Mouse (Mus musculus): Measurements from ENCODE around the gene D5Ertd579e. TPM values are rescaled to one million over a fixed set of nuclear protein-coding genes. Genes with fewer than 3 reads are reported as not detected.
A peak's percentile ranks its signal among the peaks of the same experiment; 100 is the strongest.

D5Ertd579e gene
- total and polyA plus RNA-seq, 3 experiments, result 13.7 to 29.4 (median 22.9) TPM

DNA sequence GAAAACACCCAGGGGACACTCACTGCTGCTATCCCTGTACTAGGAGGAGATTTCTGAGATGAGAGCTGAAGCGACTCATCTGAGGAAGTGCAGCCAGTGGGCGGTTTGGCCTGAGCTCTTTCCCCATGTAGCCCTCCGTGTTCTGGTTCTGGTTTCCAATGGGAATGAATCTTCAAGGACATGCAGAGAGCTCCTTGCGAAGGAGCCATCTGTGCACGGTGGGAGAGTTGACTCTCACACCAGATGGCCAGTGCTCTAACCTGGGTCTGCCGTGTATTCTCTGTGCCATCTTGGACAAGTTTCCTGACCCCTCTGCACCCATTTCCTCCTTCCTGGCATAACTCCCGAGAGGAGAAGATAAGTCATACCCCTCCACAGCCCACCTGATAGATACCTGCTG, 32.0 kb upstream of the D5Ertd579e start:
- Histone ChIP-seq H3K27me3 (replicated peaks) (no peaks in the 10 kb centered on the region), H3K36me3 (replicated peaks in 1 of 2; ENCODE audit: control insufficient read depth in 1 of 2, insufficient read depth in 1 of 2, low read length in 1 of 2) (no peaks in the 10 kb centered on the region), H3K9me3 (replicated peaks; ENCODE audit: low read length) (no peaks in the 10 kb centered on the region), H3K4me3 (replicated peaks in 1 of 3; ENCODE audit: low read depth in 2 of 3, low read length in 2 of 3, poor library complexity in 1 of 3) (no peak overlapping the region), H3K4me1 (ENCODE audit: control insufficient read depth in 1 of 2, insufficient read depth in 2 of 2) (peaks cover 10 to 31% of the 10 kb centered on the region in 2 experiments; a peak in 3 of 4 replicates), H3K27ac (ENCODE audit: insufficient read depth, low read depth) (no peak overlapping the region), H3K9ac (ENCODE audit: insufficient read depth, low read depth) (no peak overlapping the region), H3K79me2 (replicated peaks; ENCODE audit: control insufficient read depth, extremely low read depth, insufficient read depth, poor library complexity, severe bottlenecking) (no peaks in the 10 kb centered on the region), H3K4me2 (ENCODE audit: insufficient read depth, low read depth, poor library complexity, severe bottlenecking) (no peak overlapping the region)
- in situ Hi-C loops (cut with MboI; ENCODE audit: low pct_ligation_motif_present, low pct_unique_long_range_greater_than_20kb, low sequenced_read_pairs), result no loop called here
- TF ChIP-seq EP300 (IDR thresholded peaks at IDR 0.05; ENCODE audit: low read length) (no peak), KAT2A (IDR thresholded peaks at IDR 0.05; ENCODE audit: insufficient replicate concordance, low read length) (no peak), PAX5 (IDR thresholded peaks at IDR 0.05; ENCODE audit: low read length) (no peak), MAX (IDR thresholded peaks at IDR 0.05; ENCODE audit: low read length) (no peak), BHLHE40 (IDR thresholded peaks at IDR 0.05; ENCODE audit: low read depth, low read length) (no peak), E2F4 (IDR thresholded peaks at IDR 0.05; ENCODE audit: insufficient replicate concordance, low read depth, low read length) (no peak), MEF2A (IDR thresholded peaks at IDR 0.05; ENCODE audit: borderline replicate concordance, low read depth, low read length) (no peak), GABPA (IDR thresholded peaks at IDR 0.05; ENCODE audit: insufficient replicate concordance, low read depth, low read length) (no peak), MYC (IDR thresholded peaks at IDR 0.05; ENCODE audit: low read depth, low read length) (no peak), CTCF (conservative IDR thresholded peaks at IDR 0.05 in 1 of 2, IDR thresholded peaks at IDR 0.05 in 1 of 2; ENCODE audit: low read depth in 2 of 2, low read length in 2 of 2) (no peak), JUND (conservative IDR thresholded peaks at IDR 0.05; ENCODE audit: low read depth, low read length) (no peak)
- dilution Hi-C loops (cut with MboI; ENCODE audit: extremely low pct_ligation_motif_present, extremely low pct_unique_long_range_greater_than_20kb, low sequenced_read_pairs), result no loop called here
- no peak for DNase-seq (ENCODE audit: extremely low read depth)

DNA sequence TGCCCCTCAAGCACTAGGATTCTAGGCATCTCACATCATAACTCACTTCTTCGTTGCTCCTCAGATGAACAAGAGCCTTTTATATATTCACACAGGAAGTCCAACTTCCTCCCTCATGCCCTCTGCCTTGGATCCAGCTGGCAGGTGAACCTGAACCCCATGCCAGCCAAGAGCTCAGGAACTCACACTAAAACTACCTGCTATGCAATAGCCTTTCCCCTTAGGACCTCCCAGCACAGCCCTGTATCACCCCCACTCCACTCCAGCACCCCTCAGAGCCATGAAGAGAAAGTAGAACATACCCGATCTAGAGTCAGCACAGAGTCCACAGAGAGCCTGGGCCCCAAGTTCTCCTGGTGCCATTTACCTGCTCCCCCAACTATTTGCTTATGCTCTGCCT, 31.3 kb upstream of the D5Ertd579e start:
- in situ Hi-C loops (cut with MboI; ENCODE audit: low pct_ligation_motif_present, low pct_unique_long_range_greater_than_20kb, low sequenced_read_pairs), result no loop called here

More for the DNA sequence above, 31.3 kb upstream of the D5Ertd579e start:
- Histone ChIP-seq H3K9ac (ENCODE audit: insufficient read depth, low read depth) (no peak overlapping the region), H3K27ac (ENCODE audit: insufficient read depth, low read depth) (no peak overlapping the region), H3K4me1 (ENCODE audit: control insufficient read depth in 1 of 2, insufficient read depth in 2 of 2) (peaks cover 10 to 38% of the 10 kb centered on the region in 2 experiments; a peak in 3 of 4 replicates), H3K4me3 (replicated peaks in 1 of 3; ENCODE audit: low read depth in 2 of 3, low read length in 2 of 3, poor library complexity in 1 of 3) (no peak overlapping the region), H3K4me2 (ENCODE audit: insufficient read depth, low read depth, poor library complexity, severe bottlenecking) (peak overlapping the region; percentile 73; the same call in 1 of the 2 replicates), H3K79me2 (replicated peaks; ENCODE audit: control insufficient read depth, extremely low read depth, insufficient read depth, poor library complexity, severe bottlenecking) (no peaks in the 10 kb centered on the region), H3K9me3 (replicated peaks; ENCODE audit: low read length) (no peaks in the 10 kb centered on the region), H3K27me3 (replicated peaks) (no peaks in the 10 kb centered on the region), H3K36me3 (replicated peaks in 1 of 2; ENCODE audit: control insufficient read depth in 1 of 2, insufficient read depth in 1 of 2, low read length in 1 of 2) (no peaks in the 10 kb centered on the region)
- dilution Hi-C loops (cut with MboI; ENCODE audit: extremely low pct_ligation_motif_present, extremely low pct_unique_long_range_greater_than_20kb, low sequenced_read_pairs), result no loop called here
- no peak for DNase-seq (ENCODE audit: extremely low read depth)
- no peak for TF ChIP-seq MEF2A (IDR thresholded peaks at IDR 0.05; ENCODE audit: borderline replicate concordance, low read depth, low read length)
- no peak for TF ChIP-seq NRF1 (IDR thresholded peaks at IDR 0.05; ENCODE audit: low read depth, low read length)
- TF ChIP-seq CTCF (conservative IDR thresholded peaks at IDR 0.05 in 1 of 2, IDR thresholded peaks at IDR 0.05 in 1 of 2; ENCODE audit: low read depth in 2 of 2, low read length in 2 of 2), result no peak
- no peak for TF ChIP-seq SMC3 (IDR thresholded peaks at IDR 0.05; ENCODE audit: low read depth, low read length)
- TF ChIP-seq POLR2AphosphoS2 (IDR thresholded peaks at IDR 0.05; ENCODE audit: low read depth, low read length), result no peak
- TF ChIP-seq TCF12 (IDR thresholded peaks at IDR 0.05; ENCODE audit: low read depth, low read length), result no peak
- no peak for TF ChIP-seq ZKSCAN1 (IDR thresholded peaks at IDR 0.05; ENCODE audit: borderline replicate concordance, low read depth, low read length)
- no peak for TF ChIP-seq CHD2 (IDR thresholded peaks at IDR 0.05; ENCODE audit: low read length)
- no peak for TF ChIP-seq MYC (IDR thresholded peaks at IDR 0.05; ENCODE audit: low read depth, low read length)
- TF ChIP-seq PAX5 (IDR thresholded peaks at IDR 0.05; ENCODE audit: low read length), result no peak
- no peak for TF ChIP-seq ZNF384 (IDR thresholded peaks at IDR 0.05; ENCODE audit: low read depth, low read length)
- TF ChIP-seq POLR2A (IDR thresholded peaks at IDR 0.05; ENCODE audit: low read depth, low read length), result no peak
- TF ChIP-seq RCOR1 (conservative IDR thresholded peaks at IDR 0.05; ENCODE audit: low read depth, low read length), result no peak
- no peak for TF ChIP-seq ZC3H11A (IDR thresholded peaks at IDR 0.05; ENCODE audit: low read depth, low read length)
- TF ChIP-seq MXI1 (IDR thresholded peaks at IDR 0.05; ENCODE audit: low read depth, low read length), result no peak

Data from CH12.LX (cell line).